Mouse (Mus musculus): Measurements from ENCODE around the gene Edil3. TPM values are rescaled to one million over a fixed set of nuclear protein-coding genes. Genes with fewer than 3 reads are reported as not detected.

Edil3 gene
- polyA plus RNA-seq, 1 experiment from 2014 or later: 1.1 TPM

DNA sequence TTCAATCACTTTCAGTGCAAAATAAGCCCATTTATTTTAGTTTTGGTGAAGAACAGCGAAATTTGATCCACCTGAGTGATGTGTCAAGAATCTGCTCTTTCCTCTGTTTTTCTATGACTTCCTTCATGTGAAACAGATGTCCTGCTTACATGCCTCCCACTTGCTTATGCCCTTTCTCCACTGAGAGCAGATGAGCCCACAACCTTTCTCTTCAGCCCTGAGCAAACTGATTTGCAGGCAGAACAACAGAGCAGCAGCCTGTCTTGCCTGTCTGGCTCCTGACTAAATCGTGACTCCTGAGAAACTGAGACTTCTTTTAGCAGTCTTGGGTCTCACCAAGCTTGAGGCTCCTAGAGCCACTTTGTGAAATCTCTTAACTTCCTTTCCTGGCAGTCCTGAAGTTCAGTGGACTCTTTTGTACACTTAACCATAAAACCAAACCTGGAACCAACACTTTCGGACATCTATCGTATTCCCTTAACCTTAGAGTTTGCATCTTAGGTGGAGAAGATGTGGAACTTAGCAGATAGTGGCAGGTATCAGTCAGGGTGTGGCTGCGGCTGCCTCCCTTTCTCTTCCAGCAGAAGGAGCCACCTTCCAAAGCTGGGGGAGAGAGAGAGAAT is 475 bp upstream of the Edil3 start:
- ATAC-seq (ENCODE audit: low FRiP score, low TSS enrichment): no peak
- no peaks in the 10 kb centered on the region for H3K4me1 ChIP-seq (replicated peaks; ENCODE audit: control insufficient read depth, insufficient read depth)
- no peaks in the 10 kb centered on the region for H3K27me3 ChIP-seq (ENCODE audit: control insufficient read depth, insufficient read depth, low read length)
- H3K9me3 ChIP-seq (ENCODE audit: control insufficient read depth, low read length): no peaks in the 10 kb centered on the region
- H3K4me3 ChIP-seq (ENCODE audit: low read depth, low read length): peak overlapping the region; percentile 61
- TF ChIP-seq EP300 (optimal IDR thresholded peaks at IDR 0.05) (no peak), CTCF (IDR thresholded peaks at IDR 0.05; ENCODE audit: low read depth) (no peak)
- H3K36me3 ChIP-seq (ENCODE audit: control insufficient read depth, insufficient read depth, low read length): no peaks in the 10 kb centered on the region
- no peak overlapping the region for H3K27ac ChIP-seq (replicated peaks)
- no peak for DNase-seq (ENCODE audit: low spot score)
- 28% methylated on average over 5 of the region's 5 CpGs for WGBS
- peak overlapping the region; percentile 87 for H3K4me2 ChIP-seq (replicated peaks; ENCODE audit: low read depth)
- H3K9ac ChIP-seq (ENCODE audit: low read length): no peak overlapping the region

DNA sequence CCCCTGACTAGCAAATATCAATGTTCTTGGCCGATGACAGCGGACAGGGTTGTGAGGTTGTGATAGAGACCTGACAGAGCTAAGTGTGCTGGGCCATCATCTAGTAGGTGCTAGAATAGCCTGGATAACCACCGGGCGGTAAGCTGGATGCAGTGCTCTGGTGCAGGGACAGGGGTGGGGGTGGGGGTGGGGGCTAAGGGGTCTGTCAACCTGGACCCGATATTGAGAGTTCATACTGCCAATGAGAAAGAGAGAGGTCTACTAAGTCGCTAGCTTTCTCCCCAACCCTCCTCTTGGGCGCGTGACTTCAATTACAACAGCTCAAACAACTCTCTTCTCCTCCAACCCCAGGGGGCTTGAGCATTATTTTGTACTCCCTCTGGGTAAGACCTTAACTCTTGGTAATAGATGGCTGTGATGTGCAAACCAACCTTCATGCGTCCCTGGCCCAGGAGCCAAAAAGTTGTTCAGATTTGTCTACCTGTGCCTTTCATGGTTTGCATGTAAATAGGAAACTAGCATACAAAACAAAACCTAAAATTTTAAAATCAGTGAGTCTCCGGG is 1.1 kb downstream of the Edil3 start:
- TF ChIP-seq CTCF (IDR thresholded peaks at IDR 0.05; ENCODE audit: low read depth): no peak
- no peak for TF ChIP-seq EP300 (optimal IDR thresholded peaks at IDR 0.05)
- no peak overlapping the region for H3K9ac ChIP-seq (ENCODE audit: low read length)
- no peaks in the 10 kb centered on the region for H3K36me3 ChIP-seq (ENCODE audit: control insufficient read depth, insufficient read depth, low read length)
- H3K27me3 ChIP-seq (ENCODE audit: control insufficient read depth, insufficient read depth, low read length): no peaks in the 10 kb centered on the region
- peak overlapping the region; percentile 87 for H3K4me2 ChIP-seq (replicated peaks; ENCODE audit: low read depth)
- no peak overlapping the region for H3K27ac ChIP-seq (replicated peaks)
- H3K4me3 ChIP-seq (ENCODE audit: low read depth, low read length): peak overlapping the region; percentile 61
- H3K4me1 ChIP-seq (replicated peaks; ENCODE audit: control insufficient read depth, insufficient read depth): no peaks in the 10 kb centered on the region
- WGBS: 30% methylated on average over 10 of the region's 10 CpGs
- H3K9me3 ChIP-seq (ENCODE audit: control insufficient read depth, low read length): no peaks in the 10 kb centered on the region
- ATAC-seq (ENCODE audit: low FRiP score, low TSS enrichment): no peak
- no peak for DNase-seq (ENCODE audit: low spot score)

DNA sequence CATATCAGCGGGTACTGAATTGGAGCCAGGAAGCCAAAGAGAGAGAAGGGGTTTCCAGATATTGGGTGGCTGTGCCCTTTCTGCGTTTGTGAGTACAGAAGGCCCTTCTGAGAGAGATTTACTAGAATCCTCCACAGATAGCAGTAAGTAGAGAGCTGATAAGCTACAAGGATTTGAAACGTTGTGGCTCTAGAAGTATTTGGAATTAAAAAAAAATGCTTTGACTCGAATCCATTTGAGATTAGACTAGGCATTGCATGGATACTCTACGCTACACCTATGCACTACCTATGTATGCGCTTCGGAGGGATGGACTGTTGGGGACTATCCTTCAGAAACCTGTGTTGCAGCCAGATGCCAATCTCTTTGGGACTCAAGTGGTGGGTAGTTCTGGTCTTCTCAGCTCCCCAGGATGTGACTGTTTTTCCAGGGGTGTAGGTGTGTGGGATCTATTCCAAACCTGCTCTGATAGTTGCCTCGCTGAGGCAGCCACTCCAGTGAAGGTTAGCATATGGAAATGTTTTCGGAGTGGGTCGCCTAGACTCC is 1.8 kb downstream of the Edil3 start:
- Histone ChIP-seq H3K9ac (ENCODE audit: low read length) (no peak overlapping the region), H3K36me3 (ENCODE audit: control insufficient read depth, insufficient read depth, low read length) (no peaks in the 10 kb centered on the region), H3K4me1 (replicated peaks; ENCODE audit: control insufficient read depth, insufficient read depth) (no peaks in the 10 kb centered on the region), H3K27ac (replicated peaks) (no peak overlapping the region), H3K4me2 (replicated peaks; ENCODE audit: low read depth) (peak overlapping the region; percentile 87), H3K27me3 (ENCODE audit: control insufficient read depth, insufficient read depth, low read length) (no peaks in the 10 kb centered on the region), H3K4me3 (ENCODE audit: low read depth, low read length) (no peak overlapping the region), H3K9me3 (ENCODE audit: control insufficient read depth, low read length) (no peaks in the 10 kb centered on the region)
- DNase-seq (ENCODE audit: low spot score) (no peak), ATAC-seq (ENCODE audit: low FRiP score, low TSS enrichment) (no peak)
- TF ChIP-seq CTCF (IDR thresholded peaks at IDR 0.05; ENCODE audit: low read depth) (no peak), EP300 (optimal IDR thresholded peaks at IDR 0.05) (no peak)
- WGBS: 27% methylated on average over 10 of the region's 10 CpGs

DNA sequence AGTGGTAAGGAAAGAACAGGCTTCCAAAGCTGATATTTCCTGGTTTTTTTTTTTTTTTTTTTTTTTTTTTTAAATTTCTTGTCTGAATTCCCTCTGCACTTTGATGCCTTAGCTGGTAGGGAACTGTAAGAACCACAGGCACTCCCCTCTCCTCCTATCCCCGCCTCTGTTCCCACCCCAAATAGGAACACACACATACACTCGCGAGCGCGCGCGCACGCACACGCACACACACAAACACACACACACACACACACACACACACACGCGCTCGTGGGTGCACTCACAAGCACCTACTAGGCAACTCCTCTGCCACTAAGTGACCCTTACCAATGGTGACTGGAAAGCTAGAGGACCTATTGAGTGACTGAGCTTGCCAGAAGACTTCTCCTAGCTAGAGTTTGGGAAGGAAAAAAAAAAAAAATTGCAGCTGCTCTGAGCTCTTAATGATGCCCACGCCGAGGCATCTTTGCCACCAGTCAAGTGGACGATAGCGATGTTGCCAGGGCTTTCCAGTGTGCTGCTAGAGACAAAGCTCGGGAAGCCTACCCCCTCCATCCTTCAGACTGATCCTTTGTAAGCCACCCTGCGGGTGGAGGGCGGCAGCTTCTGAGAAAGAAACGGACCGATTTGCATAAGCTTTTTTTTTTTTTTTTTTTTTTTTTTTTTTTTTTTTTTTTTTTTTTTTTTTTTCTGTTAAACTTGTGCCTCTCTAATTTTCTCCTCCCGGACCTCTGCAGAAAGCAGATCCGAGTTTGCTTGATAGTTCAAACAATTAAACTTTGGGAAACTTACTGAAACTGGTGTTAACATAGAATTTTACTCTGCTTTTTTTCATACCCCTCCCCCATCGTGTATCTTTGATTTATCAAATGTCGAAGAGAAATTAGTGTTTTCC is 2.5 kb downstream of the Edil3 start:
- DNase-seq (ENCODE audit: low spot score) (peak; percentile 23), ATAC-seq (ENCODE audit: low FRiP score, low TSS enrichment) (no peak)

GRCm38 (mm10) chr13:88824441-88824840 is 3.2 kb downstream of the Edil3 start:
- H3K4me2 ChIP-seq (replicated peaks; ENCODE audit: low read depth): peak overlapping the region; percentile 87

More for the DNA sequence above, 2.5 kb downstream of the Edil3 start:
- WGBS: 1% methylated on average over 25 of the region's 25 CpGs
- Histone ChIP-seq H3K4me3 (ENCODE audit: low read depth, low read length) (peak overlapping the region; percentile 36), H3K9me3 (ENCODE audit: control insufficient read depth, low read length) (no peaks in the 10 kb centered on the region), H3K4me1 (replicated peaks; ENCODE audit: control insufficient read depth, insufficient read depth) (no peaks in the 10 kb centered on the region), H3K4me2 (replicated peaks; ENCODE audit: low read depth) (peak overlapping the region; percentile 87), H3K9ac (ENCODE audit: low read length) (no peak overlapping the region), H3K27me3 (ENCODE audit: control insufficient read depth, insufficient read depth, low read length) (no peaks in the 10 kb centered on the region), H3K27ac (replicated peaks) (no peak overlapping the region), H3K36me3 (ENCODE audit: control insufficient read depth, insufficient read depth, low read length) (no peaks in the 10 kb centered on the region)
- TF ChIP-seq CTCF (IDR thresholded peaks at IDR 0.05; ENCODE audit: low read depth) (no peak), EP300 (optimal IDR thresholded peaks at IDR 0.05) (no peak)

More at GRCm38 (mm10) chr13:88824441-88824840, 3.2 kb downstream of the Edil3 start:
- ATAC-seq (ENCODE audit: low FRiP score, low TSS enrichment) (no peak), DNase-seq (ENCODE audit: low spot score) (no peak)
- Histone ChIP-seq H3K27ac (replicated peaks) (no peak overlapping the region), H3K4me3 (ENCODE audit: low read depth, low read length) (no peak overlapping the region; the same call in 1 of the 2 replicates), H3K27me3 (ENCODE audit: control insufficient read depth, insufficient read depth, low read length) (no peaks in the 10 kb centered on the region), H3K9ac (ENCODE audit: low read length) (no peak overlapping the region), H3K4me1 (replicated peaks; ENCODE audit: control insufficient read depth, insufficient read depth) (no peaks in the 10 kb centered on the region), H3K9me3 (ENCODE audit: control insufficient read depth, low read length) (no peaks in the 10 kb centered on the region), H3K36me3 (ENCODE audit: control insufficient read depth, insufficient read depth, low read length) (no peaks in the 10 kb centered on the region)
- WGBS: 35% methylated on average over 4 of the region's 4 CpGs
- TF ChIP-seq CTCF (IDR thresholded peaks at IDR 0.05; ENCODE audit: low read depth) (no peak), EP300 (optimal IDR thresholded peaks at IDR 0.05) (no peak)
